ENCODE assay signal across 8 mouse cellular contexts in genomic region chr5:125405546-125406248, GRCm38 (mm10). TPM values are rescaled to one million over a fixed set of nuclear protein-coding genes. Genes with fewer than 3 reads are reported as not detected.
DNase-seq lines count a peak whose midpoint lies in the region; ATAC-seq and TF ChIP-seq lines count a peak whose summit lies in the region.

No protein-coding gene starts in this region.

- peaks cover 78% of the 10 kb centered on the region for H3K4me1 ChIP-seq in E14TG2a.4 (replicated peaks; ENCODE audit: low read depth, low read length)
- H3K4me1 ChIP-seq in forebrain, embryonic 14.5 days (ENCODE audit: control insufficient read depth, insufficient read depth, low read length): 0 out of 2 replicates have a peak, but pooled peaks cover 7% of the 10 kb centered on the region
- H3K4me1 ChIP-seq in liver, postnatal 0 days (ENCODE audit: insufficient read depth): peaks cover 29% of the 10 kb centered on the region
- peaks cover 7% of the 10 kb centered on the region for H3K4me1 ChIP-seq in neural tube, embryonic 14.5 days (ENCODE audit: control insufficient read depth, insufficient read depth, low read length)

- H3K4me2 ChIP-seq in forebrain, embryonic 14.5 days (ENCODE audit: low read length): peak overlapping the region; percentile 71
- peak overlapping the region; percentile 90 for H3K4me2 ChIP-seq in liver, postnatal 0 days (ENCODE audit: low read depth, low read length)
- H3K4me2 ChIP-seq in neural tube, embryonic 14.5 days (ENCODE audit: low read depth, low read length): peak overlapping the region; percentile 44

- H3K4me3 ChIP-seq in E14TG2a.4 (replicated peaks; ENCODE audit: low read length): peak overlapping the region; percentile 86
- peak overlapping the region; percentile 48 for H3K4me3 ChIP-seq in forebrain, embryonic 14.5 days (ENCODE audit: low read depth, low read length)
- peak overlapping the region; percentile 53 for H3K4me3 ChIP-seq in liver, postnatal 0 days (ENCODE audit: low read depth, low read length)
- peak overlapping the region; percentile 46 for H3K4me3 ChIP-seq in neural tube, embryonic 14.5 days (ENCODE audit: low read depth, low read length)

- H3K9me3 ChIP-seq in E14TG2a.4 (ENCODE audit: low read length): no peaks in the 10 kb centered on the region
- H3K9me3 ChIP-seq in forebrain, embryonic 14.5 days (replicated peaks; ENCODE audit: control insufficient read depth, low read length): no peaks in the 10 kb centered on the region
- H3K9me3 ChIP-seq in liver, postnatal 0 days (ENCODE audit: low read length): no peaks in the 10 kb centered on the region
- H3K9me3 ChIP-seq in neural tube, embryonic 14.5 days (ENCODE audit: control insufficient read depth, low read length): no peaks in the 10 kb centered on the region

- ATAC-seq in forebrain, embryonic 14.5 days: peak; percentile 68
- ATAC-seq in liver, postnatal 0 days: peak; percentile 66
- ATAC-seq in neural tube, embryonic 14.5 days (ENCODE audit: low read depth): peak; percentile 73

- no peaks in the 10 kb centered on the region for H3K27me3 ChIP-seq in E14TG2a.4 (ENCODE audit: insufficient read depth, low read length)
- no peaks in the 10 kb centered on the region for H3K27me3 ChIP-seq in forebrain, embryonic 14.5 days (replicated peaks; ENCODE audit: control insufficient read depth, insufficient read depth, low read length)
- H3K27me3 ChIP-seq in liver, postnatal 0 days (ENCODE audit: insufficient read depth, low read length): no peaks in the 10 kb centered on the region
- H3K27me3 ChIP-seq in neural tube, embryonic 14.5 days (ENCODE audit: control insufficient read depth, insufficient read depth, low read length): no peaks in the 10 kb centered on the region

- TF ChIP-seq CTCF in E14TG2a.4 (conservative IDR thresholded peaks at IDR 0.05; ENCODE audit: low read length): no peak
- no peak for TF ChIP-seq CTCF in liver, postnatal 0 days (IDR thresholded peaks at IDR 0.05; ENCODE audit: low read depth)

- H3K9ac ChIP-seq in forebrain, embryonic 14.5 days (ENCODE audit: low read length): peak overlapping the region; percentile 70
- peak overlapping the region; percentile 73 for H3K9ac ChIP-seq in liver, postnatal 0 days (replicated peaks)
- H3K9ac ChIP-seq in neural tube, embryonic 14.5 days (replicated peaks; ENCODE audit: low read depth, low read length): peak overlapping the region; percentile 52

- intact Hi-C loops in heart, postnatal 14 days (cut with DNase I): loop anchor here (2.0 kb wide), 1 partner anchor 17 kb away; the partner anchor contains the start of gene Gm10382

- peak; percentile 49; the same call in 1 of the 2 replicates for TF ChIP-seq EP300 in liver, postnatal 0 days (IDR thresholded peaks at IDR 0.05; ENCODE audit: low read depth)

- peak; percentile 92 for DNase-seq in c-Kit-positive CD71-positive TER-119-negative erythroid progenitor cells, embryonic 14.5 days (ENCODE audit: low read depth)
- peak; percentile 96 for DNase-seq in forebrain, embryonic 14.5 days (ENCODE audit: low spot score)
- peak; percentile 84 to 89 for DNase-seq in heart, postnatal 14 days
- peak; percentile 82 for DNase-seq in large intestine, adult 2 months (ENCODE audit: low read depth, low spot score)
- DNase-seq in liver, postnatal 0 days: peak; percentile 90
- peak; percentile 90 for DNase-seq in testis, postnatal 10 days (ENCODE audit: low spot score)

- no peaks in the 10 kb centered on the region for H3K36me3 ChIP-seq in E14TG2a.4 (ENCODE audit: insufficient read depth, low read length)
- no peaks in the 10 kb centered on the region for H3K36me3 ChIP-seq in forebrain, embryonic 14.5 days (ENCODE audit: control insufficient read depth, insufficient read depth, low read length)
- no peaks in the 10 kb centered on the region for H3K36me3 ChIP-seq in liver, postnatal 0 days (replicated peaks; ENCODE audit: insufficient read depth, low read length)
- no peaks in the 10 kb centered on the region for H3K36me3 ChIP-seq in neural tube, embryonic 14.5 days (ENCODE audit: control insufficient read depth, insufficient read depth, low read length)

- H3K27ac ChIP-seq in forebrain, embryonic 14.5 days (ENCODE audit: low read depth, low read length): peak overlapping the region; percentile 87
- H3K27ac ChIP-seq in liver, postnatal 0 days (ENCODE audit: low read depth): peak overlapping the region; percentile 87
- H3K27ac ChIP-seq in neural tube, embryonic 14.5 days (ENCODE audit: low read depth, low read length): peak overlapping the region; percentile 73

- under 1% methylated on average over 31 of the region's 31 CpGs for WGBS in forebrain, embryonic 14.5 days
- WGBS in large intestine, adult 2 months: under 1% methylated on average over 31 of the region's 31 CpGs
- WGBS in liver, postnatal 0 days (ENCODE audit: insufficient replicate concordance): 1% methylated on average over 31 of the region's 31 CpGs
- under 1% methylated on average over 31 of the region's 31 CpGs for WGBS in neural tube, embryonic 14.5 days

RNA-seq across cellular contexts. Expression of gene Ubc, which starts 15.7 kb away (rescaled TPM):
- 981 and 1,199 TPM in 2 replicates for polyA plus RNA-seq in forebrain, embryonic 14.5 days (2014; fragmentation: Nextera tagmentation; extraction: Ambion mirVana)
- total RNA-seq in heart, postnatal 14 days (2021): 1,000 to 10,000 TPM in 1 of 2 experiments, 100 to 1,000 TPM in 1; 947 to 1,009 TPM
- polyA plus RNA-seq in large intestine, adult 2 months (2012; rRNA removed): 628 and 848 TPM in 2 replicates
- 369 and 531 TPM in 2 replicates for polyA plus RNA-seq in liver, postnatal 0 days (2015; fragmentation: Nextera tagmentation; extraction: Ambion mirVana)
- 1,368 and 1,388 TPM in 2 replicates for polyA plus RNA-seq in neural tube, embryonic 14.5 days (2014; fragmentation: Nextera tagmentation; extraction: Ambion mirVana)

RNA-seq across cellular contexts. Expression of gene Gm10382, which starts 16.6 kb away (rescaled TPM):
- 0.33 TPM in 1 of 2 replicates, not detected in the other for polyA plus RNA-seq in forebrain, embryonic 14.5 days (2014; fragmentation: Nextera tagmentation; extraction: Ambion mirVana)
- total RNA-seq in heart, postnatal 14 days (2021): under 1 TPM in 1 of 2 experiments, not detected in 1; 0.24 TPM
- 0.18 TPM in 1 of 2 replicates, not detected in the other for polyA plus RNA-seq in large intestine, adult 2 months (2012; rRNA removed)
- 0.17 and 0.18 TPM in 2 replicates for polyA plus RNA-seq in liver, postnatal 0 days (2015; fragmentation: Nextera tagmentation; extraction: Ambion mirVana)
- 0.28 and 0.50 TPM in 2 replicates for polyA plus RNA-seq in neural tube, embryonic 14.5 days (2014; fragmentation: Nextera tagmentation; extraction: Ambion mirVana)

RNA-seq across cellular contexts. Expression of gene Dhx37, which starts 28.2 kb away (rescaled TPM):
- polyA plus RNA-seq in forebrain, embryonic 14.5 days (2014; fragmentation: Nextera tagmentation; extraction: Ambion mirVana): 4.7 and 7.0 TPM in 2 replicates
- total RNA-seq in heart, postnatal 14 days (2021): 10 to 100 TPM; 10.8 to 11.5 TPM
- polyA plus RNA-seq in large intestine, adult 2 months (2012; rRNA removed): 16.4 and 19.5 TPM in 2 replicates
- polyA plus RNA-seq in liver, postnatal 0 days (2015; fragmentation: Nextera tagmentation; extraction: Ambion mirVana): 3.3 and 3.4 TPM in 2 replicates
- polyA plus RNA-seq in neural tube, embryonic 14.5 days (2014; fragmentation: Nextera tagmentation; extraction: Ambion mirVana): 8.5 and 8.6 TPM in 2 replicates

RNA-seq across cellular contexts. Expression of gene Bri3bp, which starts 35.7 kb away (rescaled TPM):
- 26.0 and 29.1 TPM in 2 replicates for polyA plus RNA-seq in forebrain, embryonic 14.5 days (2014; fragmentation: Nextera tagmentation; extraction: Ambion mirVana)
- total RNA-seq in heart, postnatal 14 days (2021): 10 to 100 TPM; 48.0 to 62.4 TPM
- 9.2 and 13.8 TPM in 2 replicates for polyA plus RNA-seq in large intestine, adult 2 months (2012; rRNA removed)
- 20.2 and 20.9 TPM in 2 replicates for polyA plus RNA-seq in liver, postnatal 0 days (2015; fragmentation: Nextera tagmentation; extraction: Ambion mirVana)
- polyA plus RNA-seq in neural tube, embryonic 14.5 days (2014; fragmentation: Nextera tagmentation; extraction: Ambion mirVana): 34.5 and 40.5 TPM in 2 replicates

Comparison
In these comparisons a context has a peak if more than half of its experiments do, and no peak if none do; other contexts are left out.
1. Peak in every context shown above with its lines: DNase-seq, ATAC-seq, H3K4me3 ChIP-seq and H3K27ac ChIP-seq.